Mouse (Mus musculus): Measurements from ENCODE around the gene Cdx2.

Gene Cdx2

DNA sequence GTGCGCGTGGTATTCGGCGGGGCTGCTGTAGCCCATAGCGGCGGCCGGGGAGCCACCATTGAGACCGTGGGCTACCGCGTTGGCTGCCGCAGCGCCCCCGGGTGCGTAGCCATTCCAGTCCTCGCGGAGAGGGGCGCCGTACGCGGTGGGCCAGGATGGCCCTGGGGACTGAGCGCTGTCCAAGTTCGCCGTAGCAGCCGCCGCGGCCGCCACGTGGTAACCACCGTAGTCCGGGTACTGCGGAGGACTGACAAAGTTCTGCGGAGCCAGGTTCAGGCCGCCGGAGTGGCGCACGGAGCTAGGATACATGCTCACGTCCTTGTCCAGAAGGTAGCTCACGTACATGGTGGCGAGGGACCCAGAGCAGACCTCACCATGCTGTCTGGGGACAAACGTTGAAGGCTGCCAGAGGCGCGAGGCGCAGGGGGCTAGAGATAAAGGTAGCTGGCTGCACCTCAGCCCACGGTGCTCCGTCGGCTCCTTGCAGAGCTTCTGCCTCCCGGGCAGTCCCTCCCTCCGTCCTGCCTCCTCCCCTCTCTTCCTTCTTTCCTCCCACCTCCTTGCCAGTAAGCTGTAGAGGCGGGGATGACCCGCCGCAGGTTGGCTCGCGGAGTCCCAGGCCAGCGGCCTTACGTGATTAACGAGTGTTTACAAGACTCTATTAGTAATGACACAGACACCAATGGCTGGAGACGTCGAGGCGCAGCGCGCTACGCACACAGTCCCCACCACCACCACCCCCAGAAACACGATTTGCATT is at the start of gene Cdx2:
Gene Cdx2 (minus strand): TSS at position 633 of the 760 bp plus-strand sequence.
- no peak for DNase-seq (ENCODE audit: low spot score in 2 of 2)

DNA sequence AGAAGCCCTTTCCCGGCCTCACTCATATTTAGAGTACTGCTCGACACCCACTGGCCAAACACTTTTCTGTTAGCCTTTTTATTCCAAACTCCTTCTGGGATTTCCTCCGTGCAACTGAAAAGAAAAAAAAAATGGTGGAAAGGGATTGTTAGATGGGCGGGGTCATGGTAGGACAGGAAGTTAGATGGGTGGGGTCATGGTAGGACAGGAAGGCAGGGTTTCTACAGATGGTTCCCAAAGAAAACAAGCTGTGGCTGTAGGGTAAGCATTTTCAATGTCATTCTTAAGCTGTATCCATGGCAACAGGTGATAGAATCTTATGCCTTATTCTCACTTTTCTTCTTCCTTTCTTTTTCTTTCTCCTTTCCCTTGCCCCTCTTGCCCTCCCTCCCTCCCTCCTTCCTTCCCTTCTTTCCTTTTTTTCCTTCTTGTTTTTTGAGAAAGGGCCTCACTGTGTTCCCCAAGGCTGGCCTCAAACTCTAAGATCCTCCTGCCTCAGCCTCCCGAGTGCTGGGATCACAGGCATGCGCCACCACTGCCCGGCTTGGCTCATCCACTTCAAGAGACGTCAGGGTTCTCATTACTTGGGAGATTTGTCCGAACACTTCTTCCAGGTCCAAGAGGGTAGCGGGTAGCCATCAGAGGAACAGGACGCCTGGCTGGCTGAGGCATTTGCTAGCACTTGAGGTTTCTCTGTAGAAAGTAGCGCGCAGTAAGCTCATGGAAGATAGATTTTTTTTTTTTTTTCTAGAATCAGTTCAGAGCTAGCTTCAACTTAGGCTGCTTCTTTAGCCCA is 49.4 kb upstream of the Cdx2 start:
- DNase-seq (ENCODE audit: low spot score in 2 of 2): no peak

DNA sequence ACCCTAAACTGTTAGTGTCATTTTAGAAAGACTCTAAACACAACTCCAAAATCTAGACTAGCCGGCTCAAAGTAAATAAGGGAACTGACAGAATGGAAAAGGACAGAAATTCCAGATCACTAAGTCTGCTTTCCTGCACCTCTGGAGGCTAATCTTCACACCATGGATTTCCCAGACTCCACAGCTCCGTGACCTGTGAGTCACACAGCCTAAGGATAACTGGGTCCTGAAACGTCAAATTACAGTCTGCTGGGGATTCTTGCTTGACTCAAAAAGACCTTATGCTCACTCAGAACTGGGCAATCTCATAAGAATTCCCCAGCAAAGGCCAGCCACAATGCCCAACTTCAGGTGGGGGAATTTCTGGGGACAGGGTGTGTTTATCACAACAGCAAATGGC is 48.7 kb upstream of the Cdx2 start:
- no peak for DNase-seq (ENCODE audit: low spot score in 2 of 2)

DNA sequence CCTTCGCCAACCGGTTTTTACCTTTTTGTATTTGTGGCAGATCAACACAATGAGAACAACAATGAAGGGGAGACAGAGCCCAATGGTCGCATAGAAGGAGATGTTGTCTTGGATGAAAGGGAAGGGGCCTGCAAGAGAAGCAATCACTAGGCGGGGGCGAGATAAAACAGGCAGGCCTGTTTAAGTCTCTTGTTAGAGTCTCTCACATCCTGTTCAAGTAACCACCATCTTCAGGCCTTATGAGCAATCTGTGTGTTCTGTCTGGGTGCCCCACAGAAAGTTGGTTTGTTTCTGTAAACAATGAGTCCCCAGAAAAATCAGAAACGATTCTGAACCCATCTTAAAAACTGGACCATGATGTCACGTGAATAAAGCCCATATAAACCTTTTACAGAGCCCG is 47.9 kb upstream of the Cdx2 start:
- DNase-seq (ENCODE audit: low spot score in 2 of 2): no peak

DNA sequence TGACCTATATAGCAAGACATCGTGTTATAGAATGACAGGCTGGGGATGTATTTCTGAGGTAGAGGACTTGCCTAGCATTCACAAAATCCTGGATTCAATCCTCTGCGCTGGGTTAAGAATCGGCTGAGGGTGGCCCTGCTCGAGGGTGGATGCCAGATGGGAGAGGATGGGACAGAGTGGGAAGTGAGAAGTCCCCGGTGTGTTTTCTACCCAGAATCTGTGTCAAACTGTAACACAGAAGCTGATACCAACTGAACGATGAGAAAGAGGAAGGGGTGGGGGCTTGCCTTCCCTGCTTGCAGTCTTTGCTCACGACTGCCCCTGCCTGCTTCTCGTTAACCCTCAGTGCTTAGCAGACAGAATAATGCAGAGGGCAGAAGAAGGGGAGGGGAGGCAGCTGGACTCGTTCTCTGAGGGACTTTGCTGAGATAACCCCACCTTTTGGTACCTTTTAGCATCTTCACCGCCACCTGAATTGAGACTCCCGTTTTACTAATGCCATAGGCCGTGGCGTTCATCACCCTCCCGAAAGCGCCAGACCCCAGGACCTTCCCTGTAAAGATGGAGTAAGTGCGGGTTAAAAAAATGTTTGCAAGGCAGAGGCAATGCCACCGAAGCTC is 47.2 kb upstream of the Cdx2 start:
- DNase-seq (ENCODE audit: low spot score in 2 of 2): peak; percentile 32 to 45

DNA sequence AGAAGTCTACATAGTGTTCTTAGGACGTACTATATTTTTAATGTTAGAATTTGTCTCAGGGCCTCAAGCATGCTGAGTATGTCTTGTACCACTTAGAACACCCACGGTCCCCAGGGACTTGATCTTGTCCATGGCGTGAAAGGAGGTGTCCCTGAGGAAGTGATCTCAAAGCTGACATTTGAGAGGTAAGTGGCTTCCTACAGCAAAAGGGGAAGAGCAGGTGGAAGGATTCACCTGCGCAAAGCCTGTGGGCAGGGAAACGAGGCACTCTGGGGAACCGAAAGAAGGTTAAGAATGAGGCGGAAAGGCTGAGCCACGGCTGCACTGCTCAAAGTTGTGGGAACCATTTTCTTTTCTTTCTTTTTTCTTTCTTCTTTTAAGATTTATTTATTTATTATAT is 44.9 kb upstream of the Cdx2 start:
- no peak for DNase-seq (ENCODE audit: low spot score in 2 of 2)

DNA sequence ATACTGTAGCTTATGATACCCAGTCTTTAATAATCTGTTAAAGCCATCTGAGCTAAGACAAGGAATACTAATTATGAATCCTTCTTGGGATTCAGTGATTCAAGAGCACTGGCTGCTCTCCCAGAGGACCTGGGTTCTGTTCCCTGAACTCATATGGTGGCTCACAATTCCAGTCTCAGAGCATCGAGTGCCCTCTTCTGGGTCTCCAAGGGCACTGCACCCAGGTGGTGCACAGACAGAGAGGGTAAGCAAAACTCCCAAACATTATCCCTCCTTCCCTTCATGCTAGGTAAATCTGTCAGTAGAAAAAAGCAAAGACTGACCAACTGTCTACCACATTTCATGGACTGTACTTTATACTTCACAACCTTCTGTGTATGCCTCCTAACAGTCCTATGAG is 38.9 kb upstream of the Cdx2 start:
- no peak for DNase-seq (ENCODE audit: low spot score in 2 of 2)

DNA sequence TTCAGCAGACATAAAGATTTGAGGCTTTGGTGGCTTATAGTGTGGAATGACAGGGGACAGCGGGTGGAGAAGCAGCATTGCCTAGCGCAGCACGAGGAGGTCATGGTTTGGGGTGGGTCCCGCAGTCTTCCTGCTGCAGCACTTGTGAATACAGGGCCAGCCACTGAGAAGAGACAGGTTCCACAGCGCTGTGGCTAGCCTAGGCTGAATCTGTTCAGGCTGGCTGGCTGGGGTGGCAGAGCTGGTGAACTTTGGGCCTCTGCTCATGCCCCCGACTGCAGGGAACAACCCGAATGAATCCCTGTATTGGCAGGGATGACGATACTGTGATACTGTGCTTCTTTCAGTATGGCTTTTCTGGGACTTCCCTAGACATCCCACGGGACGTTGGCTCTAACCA is 36.8 kb upstream of the Cdx2 start:
- no peak for DNase-seq (ENCODE audit: low spot score in 2 of 2)

DNA sequence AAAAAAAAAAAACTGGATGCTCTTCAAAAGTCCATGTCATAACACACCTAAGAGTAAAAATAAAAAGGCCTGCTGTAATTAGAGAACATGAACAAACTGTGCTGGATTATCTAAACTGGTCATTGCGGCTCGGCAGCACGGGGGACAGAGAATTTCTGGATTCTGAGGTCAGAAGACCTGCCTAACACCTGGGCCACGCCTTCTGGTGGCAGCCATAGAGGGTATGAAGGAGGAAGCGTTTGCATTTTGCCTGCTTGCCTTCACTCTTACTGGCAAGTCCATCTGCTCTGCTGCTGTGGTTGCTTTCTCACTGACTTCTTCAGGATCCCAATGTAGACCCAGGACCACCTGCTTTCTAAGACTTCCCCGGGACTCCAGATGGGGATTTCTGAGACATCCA is 35.8 kb upstream of the Cdx2 start:
- DNase-seq (ENCODE audit: low spot score in 2 of 2): no peak

DNA sequence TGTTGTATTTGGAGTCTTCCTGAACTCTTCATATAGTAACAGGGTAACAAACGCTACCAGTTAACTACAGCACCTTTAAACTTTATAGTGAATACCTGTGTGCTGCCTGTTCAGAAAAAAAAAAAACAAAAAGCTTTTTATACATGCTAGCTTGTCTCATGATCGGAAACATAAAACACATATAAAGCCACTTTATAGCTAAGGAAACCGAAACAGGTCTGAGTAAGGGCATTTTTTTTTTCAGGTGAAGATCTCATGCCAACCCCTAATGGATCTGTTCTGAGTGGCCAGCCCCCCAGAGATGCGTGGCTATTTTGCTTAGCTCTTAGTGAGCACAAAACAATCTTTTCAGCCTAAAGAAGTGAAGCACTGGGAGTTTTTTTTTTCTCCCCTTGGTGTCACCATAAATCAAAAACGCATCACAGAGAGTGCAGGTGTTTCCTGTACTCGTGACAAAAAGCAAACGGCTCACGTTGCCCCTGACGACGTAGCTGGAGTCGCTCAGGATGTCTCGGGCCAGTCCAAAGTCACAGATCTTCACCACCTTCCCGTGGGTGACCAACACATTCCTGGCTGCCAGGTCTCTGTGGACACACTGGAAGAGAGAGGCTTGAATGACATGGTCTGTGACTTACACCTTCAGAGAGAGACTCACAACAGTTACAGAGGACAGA is 33.8 kb upstream of the Cdx2 start:
- no peak for DNase-seq (ENCODE audit: low spot score in 2 of 2)

DNA sequence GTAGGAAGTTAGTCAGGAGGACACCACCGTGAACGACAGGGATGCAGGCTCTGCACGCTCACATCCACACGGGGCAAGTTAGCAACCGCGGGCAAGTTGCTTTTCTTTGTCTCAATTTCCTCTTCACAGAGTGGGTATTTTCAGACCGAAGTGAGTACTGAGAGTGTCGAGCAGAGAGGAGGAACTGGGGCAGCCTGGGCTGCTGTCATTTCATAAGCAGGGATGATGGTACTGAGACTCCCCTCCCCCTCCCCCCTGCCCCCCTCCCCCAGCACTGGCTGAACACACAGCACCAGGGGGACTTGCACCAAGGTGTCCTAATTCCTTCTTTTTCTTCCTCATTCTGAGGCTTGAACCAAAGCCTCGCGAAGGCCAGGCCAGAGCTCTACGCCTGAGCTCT is 32.5 kb upstream of the Cdx2 start:
- DNase-seq (ENCODE audit: low spot score in 2 of 2): no peak

DNA sequence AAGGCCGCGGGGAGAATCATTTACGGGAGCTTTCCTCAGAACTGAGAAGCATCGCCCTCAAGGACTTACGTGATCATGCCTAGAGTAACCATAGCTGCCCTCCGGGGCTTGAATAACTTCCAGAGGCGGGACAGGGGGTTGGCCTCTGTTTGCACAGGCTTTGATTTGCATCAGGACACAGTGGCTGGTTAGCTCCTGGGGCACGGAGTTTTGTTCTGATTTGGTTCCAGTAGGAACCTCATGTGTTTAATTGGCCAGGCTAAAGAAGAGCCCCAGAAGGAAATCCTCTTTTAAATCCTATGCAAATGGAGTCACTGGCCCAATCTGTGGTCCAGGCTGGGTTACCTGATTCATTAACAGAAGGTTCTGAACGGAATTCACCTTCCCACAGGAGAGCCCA is 31.9 kb upstream of the Cdx2 start:
- DNase-seq (ENCODE audit: low spot score in 2 of 2): no peak

DNA sequence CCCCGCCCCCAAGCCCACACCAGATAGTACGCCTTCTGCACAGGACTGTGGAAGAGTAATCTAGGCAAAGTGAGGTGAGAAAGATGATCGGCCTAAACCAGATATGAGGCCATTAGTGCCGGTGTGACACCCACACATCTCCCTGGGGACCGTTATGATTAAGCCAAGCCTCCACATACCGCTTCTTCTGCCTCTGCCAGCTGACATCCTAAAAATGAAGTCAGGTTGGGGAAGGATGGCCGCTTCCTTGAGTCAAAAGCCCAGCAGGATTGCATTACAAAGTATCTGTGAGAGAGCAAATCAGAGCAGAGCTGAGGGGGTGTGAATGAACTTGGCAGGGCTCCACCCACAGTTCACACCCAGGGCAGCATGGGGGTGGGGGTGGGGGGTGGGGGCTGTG is 25.6 kb upstream of the Cdx2 start:
- DNase-seq (ENCODE audit: low spot score in 2 of 2): no peak

DNA sequence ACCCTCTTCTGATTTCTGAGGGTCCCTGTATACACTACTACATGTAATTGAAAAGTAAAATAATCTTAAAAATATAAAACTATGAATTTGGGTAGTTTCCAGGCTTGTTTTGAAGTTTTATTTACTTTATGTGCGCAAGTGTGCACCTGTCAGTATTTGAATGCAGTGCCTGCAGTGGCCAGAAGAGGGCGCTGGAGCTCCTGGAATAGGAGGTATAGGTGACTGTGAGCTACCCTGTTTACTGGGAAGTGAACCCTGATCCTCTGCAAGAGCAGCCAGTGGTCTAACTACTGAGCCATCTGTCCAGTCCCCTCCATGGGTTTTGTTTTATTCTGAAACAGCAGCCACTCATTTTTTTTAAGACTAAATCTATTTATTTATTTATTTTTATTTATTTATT is 24.5 kb upstream of the Cdx2 start:
- DNase-seq (ENCODE audit: low spot score in 2 of 2): peak in 1 of 2 experiments; percentile 37

DNA sequence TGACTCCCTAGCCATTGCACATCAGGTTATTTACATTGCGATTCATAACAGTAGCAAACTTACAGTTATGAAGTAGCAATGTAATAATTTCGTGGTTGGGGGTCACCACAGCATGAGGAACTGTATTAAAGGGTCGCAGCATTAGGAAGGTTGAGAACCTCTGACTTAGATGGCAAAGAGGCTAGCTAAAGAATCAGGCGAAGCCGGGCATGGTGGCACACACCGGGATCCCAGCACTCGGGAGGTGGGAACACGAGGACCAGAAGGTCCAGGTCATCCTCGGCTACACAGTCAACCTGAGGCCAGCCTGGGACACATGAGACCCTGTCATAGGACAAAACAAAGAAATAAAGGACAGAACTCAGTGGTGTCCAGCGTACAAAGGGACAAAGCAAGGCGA is 22.9 kb upstream of the Cdx2 start:
- DNase-seq (ENCODE audit: low spot score in 2 of 2): no peak

DNA sequence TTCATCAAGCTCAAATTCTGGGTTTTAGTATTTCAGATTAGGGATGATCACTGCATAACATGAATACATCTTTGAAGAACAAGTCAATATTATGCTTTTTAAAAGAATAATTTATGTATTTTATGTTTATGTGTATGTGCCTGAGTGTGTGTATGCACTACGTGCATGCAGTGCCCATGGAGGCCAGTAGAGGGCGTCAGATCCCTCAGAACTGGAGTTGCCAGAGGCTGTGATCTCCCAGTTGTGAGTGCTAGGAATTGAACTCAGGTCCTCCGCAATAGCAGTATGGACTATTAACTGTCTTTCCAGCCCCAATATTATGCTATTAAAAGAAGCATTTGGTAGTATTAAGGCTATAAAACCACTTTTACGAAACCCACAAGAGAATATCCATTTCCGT is 20.6 kb upstream of the Cdx2 start:
- no peak for DNase-seq (ENCODE audit: low spot score in 2 of 2)

DNA sequence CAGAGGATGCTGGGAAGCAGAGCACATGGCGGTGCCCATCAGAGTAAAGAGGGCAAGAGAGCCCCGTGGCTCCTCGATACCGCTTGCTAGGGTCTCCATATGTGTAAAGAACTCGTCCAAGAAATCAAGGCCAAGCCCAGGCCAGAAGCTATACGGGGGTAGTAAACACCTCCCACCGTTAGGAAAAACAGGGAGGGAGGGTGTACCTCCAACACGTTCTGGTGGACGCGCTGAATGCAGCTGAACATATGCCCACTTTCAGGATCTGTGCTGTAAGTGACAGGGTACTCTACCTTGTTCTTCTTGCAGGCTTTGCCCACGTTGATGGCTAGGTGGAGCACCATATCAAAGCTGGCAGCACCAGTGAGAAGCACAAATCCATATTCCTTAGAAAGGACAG is 18.9 kb upstream of the Cdx2 start:
- DNase-seq (ENCODE audit: low spot score in 2 of 2): no peak

DNA sequence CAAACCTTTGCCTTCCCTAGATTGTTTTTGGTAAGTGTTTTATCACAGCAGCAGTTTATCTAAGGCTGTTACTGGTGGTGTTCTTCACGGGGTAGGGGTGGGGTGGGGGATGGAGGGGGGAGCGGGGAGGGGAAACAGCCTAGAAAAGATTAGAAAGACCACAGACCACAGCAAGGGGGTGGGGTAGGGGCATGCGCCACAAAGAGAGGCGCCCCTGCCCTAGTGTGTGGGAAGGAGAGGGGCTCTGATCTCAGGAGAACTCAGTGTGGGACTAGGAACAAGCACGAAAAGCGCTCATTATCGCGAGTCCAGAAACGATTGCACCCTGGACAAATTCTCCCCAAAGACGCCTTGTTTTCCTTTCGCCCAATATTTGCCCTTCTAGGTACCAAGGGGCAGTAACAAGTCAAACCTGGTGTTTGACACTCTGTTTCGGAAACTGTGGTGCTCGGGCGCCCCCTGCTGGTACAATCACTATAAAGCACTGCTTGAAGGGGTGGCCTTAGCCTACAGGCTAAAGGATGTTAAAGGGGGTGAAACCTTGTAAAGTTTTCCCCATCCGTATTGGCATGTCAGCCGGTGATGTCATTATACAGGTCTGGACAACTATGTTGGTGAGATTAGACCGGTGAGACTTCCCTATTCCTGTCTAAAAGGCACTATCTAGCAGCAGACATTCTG is 16.3 kb upstream of the Cdx2 start:
- DNase-seq (ENCODE audit: low spot score in 2 of 2): peak in 1 of 2 experiments; percentile 51

DNA sequence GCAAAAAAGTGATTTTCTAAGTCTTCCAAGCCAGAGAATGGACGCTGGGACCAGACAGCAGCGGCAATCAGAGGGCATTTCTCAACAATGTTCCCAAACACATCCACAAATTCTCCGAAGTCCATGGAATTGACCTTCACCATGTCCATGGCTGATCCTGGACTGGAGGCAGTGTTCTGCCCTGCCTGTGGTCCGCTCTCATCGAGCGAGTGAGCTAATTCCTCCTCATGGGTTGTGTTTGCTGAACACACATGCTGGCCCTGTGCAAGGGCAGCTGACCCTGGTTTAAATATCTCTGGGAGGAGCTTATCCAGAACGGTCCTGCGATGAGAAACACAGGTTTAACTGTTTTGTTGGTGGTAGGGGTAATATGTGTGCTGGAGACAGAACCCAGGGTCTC is 15.1 kb upstream of the Cdx2 start, which contains the start of gene Urad:
Gene Urad (minus strand): TSS at position 258 of the 400 bp plus-strand sequence.
- no peak for DNase-seq (ENCODE audit: low spot score in 2 of 2)

DNA sequence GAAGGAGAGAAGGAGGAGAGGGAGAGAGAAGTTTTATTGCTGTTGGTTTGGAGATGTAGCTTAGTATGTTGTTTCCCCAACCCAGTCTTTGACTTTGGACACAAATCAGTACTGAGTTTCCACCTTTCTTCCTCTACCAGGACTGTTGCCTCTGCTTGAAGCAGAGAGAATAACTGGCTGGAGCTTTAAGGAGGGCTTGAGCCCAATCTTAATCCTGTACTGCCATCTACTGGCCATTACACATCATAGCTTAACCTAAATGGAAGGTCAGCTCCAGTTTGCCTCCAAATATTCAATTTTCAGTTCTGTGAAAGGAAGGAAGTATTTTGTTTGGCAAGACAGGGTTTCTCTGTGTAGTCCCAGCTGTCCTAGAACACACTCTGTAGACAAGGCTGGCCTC is 12.6 kb upstream of the Cdx2 start:
- DNase-seq (ENCODE audit: low spot score in 2 of 2): no peak

DNA sequence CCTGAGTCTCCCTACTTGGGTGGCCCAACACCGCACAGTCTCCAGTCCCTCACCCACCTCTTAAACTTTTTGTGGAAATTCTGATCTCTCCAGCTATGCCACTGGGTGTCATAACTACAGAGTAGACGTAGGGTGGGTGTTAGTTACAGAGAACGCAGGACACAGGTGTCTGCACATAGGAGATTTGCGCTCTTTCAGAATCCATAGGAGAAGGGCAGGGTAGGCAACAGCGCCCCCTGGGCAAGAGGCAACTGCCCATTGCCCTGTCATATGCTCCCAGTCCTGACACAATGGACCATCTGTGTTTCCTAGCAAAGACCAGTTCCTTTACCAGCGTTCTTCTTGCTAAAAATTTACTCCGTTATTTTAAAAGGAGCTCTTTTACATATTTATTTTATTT is 10.9 kb upstream of the Cdx2 start:
- no peak for DNase-seq (ENCODE audit: low spot score in 2 of 2)

DNA sequence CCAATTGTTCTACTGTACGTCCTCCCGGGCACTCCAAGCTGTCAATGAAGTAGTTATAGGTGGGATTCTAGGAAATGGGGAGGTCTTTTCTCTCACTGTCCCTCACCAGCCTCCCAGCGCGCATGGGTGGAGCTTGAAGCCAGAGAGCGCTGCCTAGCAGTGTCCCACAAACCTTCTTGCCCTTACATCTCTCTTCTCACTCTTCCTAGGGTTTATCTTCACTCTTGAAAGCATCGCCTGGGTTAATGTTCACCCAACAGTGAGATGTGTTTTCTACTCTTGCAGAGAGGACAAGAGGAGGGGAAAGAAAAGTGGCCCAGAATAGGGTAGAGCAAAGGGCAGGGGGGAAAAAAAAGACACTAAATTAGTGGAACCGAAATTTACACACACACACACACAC is 10.3 kb upstream of the Cdx2 start:
- no peak for DNase-seq (ENCODE audit: low spot score in 2 of 2)

All from frontal cortex, postnatal 14 days (tissue).